Mouse (Mus musculus) adrenal gland (tissue): Measurements from ENCODE around the gene Gm904.
"Not testable (repeated sequence)": the region's sequence is repeated elsewhere in the genome, so short reads cannot be mapped to it uniquely, and the experiment has no call there.

Source experiments
- intact Hi-C: fragments of 180-260 bp; cut with DNase I; formaldehyde crosslinking; loops from one replicate; pipeline ENCODE4 v1.15.1; 2025
- long read RNA-seq, 2 experiments: library from polyadenylated mRNA; unstranded; transcript quantifications; one replicate each; pipeline ENCODE4 v2.0.0; 2020; ENCODE audit warnings: borderline replicate concordance in 1 of 2; ENCODE audit not compliant: insufficient replicate concordance in 1 of 2
- microRNA-seq, 2 experiments: library from miRNA; unstranded; fragments of <30 nt; microRNA quantifications; one replicate each; pipeline ENCODE4; 2019

Gene Gm904
- long read RNA-seq, experiment 1, result 0 reads
- long read RNA-seq, experiment 2, result 0 reads

GRCm38 (mm10) chr13:50642928-50643327 lies at the start of gene Gm904:
Gene Gm904 (plus strand): TSS chr13:50643228.
- intact Hi-C loops, result not testable (repeated sequence)

- intact Hi-C loops, result not testable (repeated sequence)
Measured at GRCm38 (mm10) chr13:50648771-50649170, 5.7 kb downstream of the Gm904 start.

Small RNAs within 50 kb of the gene (microRNA-seq; reads per million reads assigned to microRNA genes)
- gene Gm23952, result 0 reads per million in 2 experiments
- gene Mir683-2, result 0 reads per million in 2 experiments
